Mouse (Mus musculus): ENCODE measurements at regions not wholly inside any gene's neighbourhood (a gene's known extent, or its start where the extent isn't known, plus 50 kb on each side); places are given as distances from the start of the nearest gene placed in this dataset.
"Not testable (repeated sequence)": the region's sequence is repeated elsewhere in the genome, so short reads cannot be mapped to it uniquely, and the experiment has no call there.

DNA sequence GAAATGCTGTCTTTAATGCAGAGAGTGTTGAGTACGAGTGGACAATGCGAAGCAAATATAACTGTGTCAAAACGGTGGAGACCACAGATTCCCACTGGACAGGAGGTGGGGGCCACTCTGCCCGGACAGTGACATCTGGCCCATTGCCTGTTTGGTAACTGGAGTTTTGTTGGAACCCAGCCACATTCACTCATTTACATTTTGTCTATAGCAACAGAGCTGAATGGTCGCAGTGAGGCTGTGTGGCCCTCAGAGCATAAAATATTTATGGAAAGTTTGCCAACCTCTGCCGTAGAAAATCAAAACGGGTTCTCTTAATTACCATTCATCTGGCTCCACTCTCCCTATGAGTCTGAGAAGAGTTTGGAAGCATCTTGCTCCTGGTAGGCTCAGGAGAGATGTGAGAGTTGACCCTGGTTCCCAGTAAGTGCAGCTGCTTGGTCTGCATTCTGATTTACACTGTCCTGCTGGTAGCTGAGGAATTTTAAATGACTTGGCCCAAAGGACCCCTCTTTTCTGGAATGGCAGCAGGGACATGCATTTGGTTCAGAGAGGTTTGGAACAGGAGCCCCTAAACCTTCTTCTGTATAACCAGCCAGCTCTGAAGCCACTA is 187.9 kb upstream of the Pik3r1 start:
- DNase-seq = no peak

DNA sequence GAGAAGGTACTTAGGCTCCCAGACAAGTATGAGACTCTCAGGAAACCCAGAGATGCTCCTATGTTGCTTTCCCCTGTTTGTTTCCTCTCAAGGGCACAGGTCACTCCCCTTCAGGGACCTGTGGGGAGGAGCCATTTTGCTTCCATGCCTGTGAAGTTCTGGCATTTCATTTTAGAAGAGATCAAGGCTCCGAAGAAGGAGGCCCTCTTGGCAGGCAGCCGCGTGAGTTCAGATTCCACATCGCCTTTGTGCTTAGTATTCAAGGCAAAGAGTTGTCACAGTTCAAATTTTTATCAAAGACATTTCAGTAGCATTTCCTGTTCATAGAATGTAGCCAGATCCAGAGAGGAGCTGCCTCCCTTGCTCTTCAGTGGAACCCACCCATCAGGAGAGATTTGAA is 189.8 kb upstream of the Pik3r1 start:
- DNase-seq = no peak

DNA sequence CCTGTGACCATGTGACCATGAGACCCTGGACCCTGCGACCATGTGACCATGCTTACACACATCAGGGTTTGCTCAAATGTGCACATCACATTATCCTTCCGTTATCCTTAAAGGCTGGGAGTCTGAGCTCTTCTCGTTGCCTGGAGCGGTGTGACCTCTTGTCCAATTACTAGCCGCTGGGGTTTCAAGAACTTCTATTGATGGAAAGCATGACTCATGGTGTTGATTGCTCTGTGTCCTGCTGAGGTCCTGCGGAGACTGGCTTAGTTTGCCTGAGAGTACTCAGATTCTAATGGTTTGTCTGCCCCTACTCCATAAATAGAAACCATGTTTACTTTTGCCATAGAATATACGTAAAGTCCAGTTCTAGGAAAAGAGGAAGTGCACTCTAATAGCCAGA is 197.5 kb upstream of the Pik3r1 start:
- DNase-seq = no peak

DNA sequence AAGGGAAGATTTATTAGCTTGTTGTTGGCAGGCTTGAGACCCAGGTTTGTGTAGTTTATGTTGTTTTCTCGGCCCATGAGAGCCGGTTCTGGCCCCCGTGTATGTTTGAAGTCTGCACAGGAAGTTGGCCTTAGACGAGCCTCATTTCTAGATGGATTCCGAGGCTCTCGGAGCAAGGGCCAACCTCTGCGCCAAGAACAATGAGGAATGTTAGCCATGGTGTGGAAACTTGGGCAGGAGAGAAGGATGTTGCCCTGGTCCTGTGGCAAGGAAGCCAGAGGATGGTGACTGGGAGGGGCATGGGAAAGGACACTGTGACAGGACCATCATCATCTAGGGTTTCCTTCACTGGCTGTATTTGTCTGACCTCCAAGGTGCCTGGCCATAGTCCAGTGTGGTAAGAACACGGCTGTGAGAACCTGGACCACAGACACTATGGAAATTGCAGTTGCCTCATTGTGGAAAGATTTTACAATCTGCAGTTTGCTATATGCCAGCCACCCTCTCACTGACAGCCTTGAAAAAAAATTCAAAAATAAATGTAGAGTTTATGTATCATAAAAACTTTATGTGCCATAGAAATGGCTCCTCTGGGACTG is 198.9 kb upstream of the Pik3r1 start:
- DNase-seq = no peak

DNA sequence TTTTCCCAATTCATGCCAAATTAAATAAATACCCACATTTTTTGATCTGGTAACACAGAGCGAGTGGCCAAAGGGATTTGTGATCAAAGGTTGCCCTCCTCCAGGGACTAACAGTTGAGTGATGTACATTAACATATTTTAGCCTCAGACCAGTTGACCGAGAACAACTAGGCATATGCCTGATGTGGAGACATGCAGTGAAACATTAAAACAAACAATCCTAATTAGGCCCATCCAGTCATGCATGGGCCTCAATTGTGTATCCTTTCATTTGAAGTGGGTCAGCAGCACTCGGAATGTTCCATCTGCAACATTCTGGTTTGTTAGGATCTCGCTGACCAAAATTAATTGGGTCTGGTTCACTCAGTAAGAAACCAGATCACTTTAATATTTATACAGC is 199.4 kb upstream of the Pik3r1 start:
- DNase-seq = no peak

GRCm38 (mm10) chr13:101976766-101977165 is 208.7 kb upstream of the Pik3r1 start:
- DNase-seq = no peak

GRCm38 (mm10) chr13:101980171-101980835 is 212.3 kb upstream of the Pik3r1 start:
- no peak for DNase-seq

DNA sequence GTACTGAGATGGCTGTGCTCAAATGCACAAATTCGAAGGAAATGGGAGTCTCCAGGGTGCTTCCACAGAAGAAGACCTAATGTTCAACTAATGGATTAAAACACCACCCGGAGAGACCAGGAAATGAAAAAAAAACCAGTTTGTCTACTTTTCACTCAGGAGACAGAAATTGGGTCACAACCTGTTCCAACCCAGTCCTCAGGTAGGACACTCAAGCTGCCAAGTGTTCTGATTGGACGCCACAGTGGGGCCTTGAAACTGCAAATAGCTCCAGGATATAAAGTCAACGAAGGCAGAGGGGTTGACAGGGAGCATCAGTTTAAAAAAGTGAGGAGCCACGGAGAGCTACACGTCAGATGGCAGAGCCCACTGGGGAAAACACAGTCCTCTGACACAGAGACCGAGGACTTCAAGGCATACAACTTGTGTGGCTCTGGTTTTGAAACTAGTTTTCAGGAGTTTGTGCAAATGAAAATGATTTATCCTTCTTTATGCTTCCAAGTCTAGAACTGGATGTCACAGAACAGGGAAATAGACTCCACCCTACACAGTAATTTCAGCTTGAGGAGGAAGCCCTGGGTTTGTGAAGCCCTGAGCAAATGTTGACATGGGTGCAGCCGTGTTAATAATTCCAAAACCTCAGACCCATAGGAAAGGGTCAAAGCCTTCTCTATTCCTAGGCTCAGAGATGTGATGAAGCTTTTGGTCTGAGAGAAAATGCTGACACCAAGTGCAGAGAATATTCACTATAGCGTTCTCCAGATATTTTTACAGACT is 220.8 kb upstream of the Pik3r1 start:
- DNase-seq = no peak

- DNase-seq = no peak
Measured at GRCm38 (mm10) chr13:101991729-101992128, 223.7 kb upstream of the Pik3r1 start.

- no peak for DNase-seq
Measured at GRCm38 (mm10) chr13:101994779-101995178, 226.8 kb upstream of the Pik3r1 start.

DNA sequence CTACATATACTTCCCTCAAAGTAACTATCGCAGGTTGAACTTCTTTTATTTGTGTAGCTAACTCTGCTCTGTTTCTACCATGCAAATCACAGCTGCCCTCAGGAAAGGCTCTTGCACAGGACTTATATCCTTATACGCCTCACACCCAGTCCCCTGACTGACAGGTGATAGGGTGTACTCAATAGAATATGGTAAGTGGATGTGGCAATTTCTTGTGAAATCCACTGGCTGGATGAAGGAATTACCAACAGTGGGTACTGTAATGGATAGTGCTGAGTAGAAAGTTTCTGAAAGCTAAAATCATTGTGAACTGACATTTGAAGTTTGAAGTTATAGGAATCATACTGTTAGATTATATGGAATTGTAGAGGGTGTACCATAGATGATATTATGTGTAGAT is 227.5 kb upstream of the Pik3r1 start:
- no peak for DNase-seq

GRCm38 (mm10) chr13:101996144-101996543 is 228.1 kb upstream of the Pik3r1 start:
- DNase-seq = no peak

DNA sequence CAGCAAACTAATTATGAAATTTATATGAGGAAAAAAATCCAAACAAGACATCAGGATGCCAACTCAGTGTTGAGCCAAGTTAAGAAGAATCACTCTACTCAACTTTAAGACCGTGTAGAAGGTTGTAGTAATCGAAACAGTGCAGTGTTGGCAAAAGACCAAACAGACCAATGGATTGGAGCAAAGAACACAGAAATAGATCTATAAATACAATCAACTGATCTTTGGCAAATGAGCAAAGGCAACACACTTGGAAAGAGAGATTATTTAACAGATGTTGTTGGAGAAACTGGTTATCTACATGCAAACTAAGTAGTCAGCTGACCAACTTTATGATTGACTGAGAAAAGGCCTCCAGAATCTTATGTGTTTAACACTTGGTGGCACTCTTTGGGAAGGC is 229.4 kb upstream of the Pik3r1 start:
- no peak for DNase-seq

GRCm38 (mm10) chr13:102006565-102006964 is 238.5 kb upstream of the Pik3r1 start:
- no peak for DNase-seq

DNA sequence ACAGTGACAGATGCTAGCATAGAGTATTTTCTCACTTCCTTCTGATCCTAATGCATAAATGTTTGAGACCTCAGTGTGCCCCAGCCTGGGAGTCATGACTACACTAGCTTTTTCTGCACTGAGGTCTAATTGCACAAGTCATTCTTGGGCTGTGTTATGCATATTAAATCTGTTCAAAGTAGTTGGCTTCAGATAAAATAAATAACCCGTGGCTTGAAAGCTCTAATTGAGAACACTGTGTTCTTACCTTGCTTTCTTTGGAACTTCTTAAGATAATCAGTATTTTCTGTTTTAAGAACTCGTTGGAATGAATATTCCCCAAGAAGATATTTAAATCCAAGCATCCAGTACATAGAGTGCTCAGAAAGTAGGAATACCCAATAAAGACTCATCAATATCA is 243.9 kb upstream of the Pik3r1 start:
- no peak for DNase-seq

DNA sequence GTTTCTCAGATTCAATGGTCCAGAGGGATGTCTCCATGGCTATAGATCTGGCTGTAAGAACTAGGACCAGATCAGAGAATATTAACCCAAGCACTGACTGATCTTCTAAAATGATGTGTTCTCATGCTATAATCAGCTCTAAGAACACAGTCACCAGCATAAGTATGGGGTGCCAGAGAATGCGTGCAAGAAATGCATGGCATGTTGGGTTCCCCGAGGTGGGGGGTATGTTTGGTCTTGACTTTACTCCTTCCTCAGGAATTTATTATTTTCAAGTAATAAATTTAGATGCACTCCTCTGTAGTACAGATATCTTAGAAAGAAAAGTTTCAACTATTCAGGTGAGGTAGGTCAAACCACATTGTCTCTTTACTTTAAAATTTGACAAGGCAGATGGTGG is 246.5 kb upstream of the Pik3r1 start:
- DNase-seq = no peak

GRCm38 (mm10) chr13:102014958-102015357 is 246.9 kb upstream of the Pik3r1 start:
- no peak for DNase-seq

DNA sequence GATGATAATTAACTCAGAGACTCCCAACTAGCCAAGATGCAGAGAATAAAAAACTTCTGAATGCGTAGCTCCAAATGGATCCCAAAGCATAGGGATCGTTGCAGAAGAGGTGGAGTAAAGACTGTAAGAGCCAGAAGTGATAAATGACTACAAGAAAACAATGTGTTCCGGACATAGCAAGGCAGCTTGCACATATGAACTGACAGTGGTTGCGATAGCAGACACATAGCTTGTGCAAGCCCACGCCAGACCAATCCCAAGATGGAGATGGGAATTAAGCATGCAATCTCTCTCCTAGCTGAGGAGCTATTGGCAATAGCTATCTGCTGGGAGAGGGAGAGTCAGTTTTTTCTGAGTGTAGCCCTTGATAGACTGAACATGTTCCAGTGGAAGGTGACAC is 248.5 kb upstream of the Pik3r1 start:
- no peak for DNase-seq

DNA sequence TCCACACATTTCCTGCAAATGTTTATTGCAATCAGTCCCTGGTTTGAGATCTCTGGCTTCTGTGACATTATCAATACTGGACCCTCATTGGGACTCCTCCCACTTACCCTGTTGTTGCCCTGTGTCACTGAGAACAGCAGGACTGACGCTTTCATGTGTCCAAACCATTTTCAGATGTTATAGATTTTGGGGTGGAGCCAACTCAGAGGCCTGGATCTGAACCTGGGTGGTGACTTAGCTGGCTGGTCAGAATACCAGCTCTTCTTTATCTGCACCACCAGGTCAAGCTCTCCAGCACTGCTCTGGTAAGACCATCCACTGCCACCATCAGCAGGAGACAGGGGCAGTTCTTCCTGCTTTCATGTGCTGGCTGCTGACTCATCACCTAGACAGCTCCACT is 254.3 kb upstream of the Pik3r1 start:
- DNase-seq = no peak

DNA sequence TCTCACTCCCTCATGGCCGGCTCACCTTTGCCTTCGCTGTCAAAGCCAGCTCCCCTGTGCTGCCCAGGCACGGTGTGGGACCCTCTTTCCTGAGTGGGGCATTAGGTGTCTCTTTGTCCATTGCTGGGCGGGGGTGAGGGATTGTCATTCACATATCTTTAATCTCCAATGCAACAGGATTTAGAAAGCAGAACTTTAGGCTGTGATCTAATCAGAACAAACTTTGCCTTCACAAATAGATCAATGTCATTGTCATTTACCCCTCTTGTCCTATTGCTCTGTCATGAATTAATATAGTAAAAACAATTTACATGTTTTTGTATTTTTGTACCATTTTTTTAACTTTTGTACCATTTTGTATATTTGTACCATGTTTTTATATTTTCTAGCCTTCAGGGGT is 254.7 kb upstream of the Pik3r1 start:
- DNase-seq = no peak

DNA sequence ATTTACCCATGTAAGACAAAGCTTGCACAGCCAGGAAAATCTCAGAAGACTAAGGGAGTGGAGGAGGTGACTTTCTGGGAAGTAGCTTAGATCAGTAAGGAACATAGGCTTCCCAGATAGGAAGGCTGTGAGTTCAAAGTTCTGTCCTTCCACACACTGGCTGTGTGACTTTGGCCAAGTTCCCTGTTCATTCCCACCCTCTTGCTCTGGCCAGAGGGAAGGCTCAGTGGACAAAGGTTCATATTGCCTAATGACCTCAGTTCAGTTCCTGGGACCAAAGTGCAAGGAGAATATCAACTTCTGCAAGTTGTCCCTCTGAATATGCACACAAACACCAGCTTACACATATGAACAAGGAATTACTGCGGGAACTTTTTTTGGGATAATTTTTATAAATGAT is 255.6 kb upstream of the Pik3r1 start:
- DNase-seq = no peak

DNA sequence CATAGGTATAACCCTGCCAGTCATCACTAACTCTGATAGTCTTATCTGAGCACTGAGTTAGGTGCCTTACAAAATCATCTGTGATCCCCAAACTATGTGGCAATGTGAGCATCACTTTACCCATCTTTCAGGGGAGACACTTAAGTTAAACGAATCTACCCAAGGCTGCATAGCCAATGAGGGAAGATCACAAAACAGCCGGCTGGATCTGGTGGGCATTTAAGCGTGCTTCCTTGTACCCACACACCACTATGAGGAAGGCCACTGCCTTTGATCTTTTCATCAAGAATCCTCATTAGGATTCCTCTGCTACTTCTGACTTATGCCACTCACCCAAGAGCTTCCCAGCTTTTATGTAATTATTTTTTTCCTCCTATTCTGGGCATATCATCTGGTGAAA is 257.1 kb upstream of the Pik3r1 start:
- no peak for DNase-seq

GRCm38 (mm10) chr13:102025547-102025946 is 257.5 kb upstream of the Pik3r1 start:
- not testable (repeated sequence) for DNase-seq

- no peak for DNase-seq
Measured at GRCm38 (mm10) chr13:102031416-102031815, 263.4 kb upstream of the Pik3r1 start.
